Mouse (Mus musculus) frontal cortex, postnatal 36 days (tissue): ENCODE results near the gene Pdk2.
"Not testable (repeated sequence)": the region's sequence is repeated elsewhere in the genome, so short reads cannot be mapped to it uniquely, and the experiment has no call there.

Source experiments
- DNase-seq, 2 experiments: peaks; one replicate each; pipeline ENCODE4 v3.0.0; 2022; ENCODE audit warnings: low spot score in 2 of 2

Gene Pdk2

GRCm38 (mm10) chr11:95027850-95028470 is 13.2 kb downstream of the Pdk2 start:
- DNase-seq, result no peak

- no peak for DNase-seq
Observed at GRCm38 (mm10) chr11:95026849-95027248, 14.3 kb downstream of the Pdk2 start.

GRCm38 (mm10) chr11:95026090-95026542 is 15.0 kb downstream of the Pdk2 start:
- DNase-seq, result no peak

- no peak for DNase-seq
Observed at GRCm38 (mm10) chr11:95025227-95026012, 15.7 kb downstream of the Pdk2 start.

- peak in 1 of 2 experiments; percentile 56 for DNase-seq
Observed at GRCm38 (mm10) chr11:95024439-95025184, 16.5 kb downstream of the Pdk2 start.

- no peak for DNase-seq
Observed at GRCm38 (mm10) chr11:95023481-95023880, 17.7 kb downstream of the Pdk2 start.

- no peak for DNase-seq
Observed at GRCm38 (mm10) chr11:95022237-95022992, 18.7 kb downstream of the Pdk2 start.

GRCm38 (mm10) chr11:95015484-95015883 is 25.7 kb downstream of the Pdk2 start:
- DNase-seq, result no peak

- no peak for DNase-seq
Observed at GRCm38 (mm10) chr11:95012487-95012886, 28.7 kb downstream of the Pdk2 start.

GRCm38 (mm10) chr11:95012075-95012474 is 29.1 kb downstream of the Pdk2 start:
- no peak for DNase-seq

- DNase-seq, result no peak
Observed at GRCm38 (mm10) chr11:95011416-95011815, 29.7 kb downstream of the Pdk2 start.

GRCm38 (mm10) chr11:95010841-95011403 is 30.2 kb downstream of the Pdk2 start:
- not testable (repeated sequence) for DNase-seq

- DNase-seq, result no peak
Observed at GRCm38 (mm10) chr11:95010141-95010739, 30.9 kb downstream of the Pdk2 start.

GRCm38 (mm10) chr11:95009629-95010014 is 31.5 kb downstream of the Pdk2 start, which contains the start of gene Samd14:
Samd14 (plus strand) TSS chr11:95009879.
- DNase-seq, result peak; percentile 54 to 64

- DNase-seq, result no peak
Observed at GRCm38 (mm10) chr11:95008661-95009628, 32.2 kb downstream of the Pdk2 start.

GRCm38 (mm10) chr11:95007418-95007817 is 33.7 kb downstream of the Pdk2 start:
- no peak for DNase-seq

GRCm38 (mm10) chr11:95006525-95007219 is 34.5 kb downstream of the Pdk2 start:
- DNase-seq, result peak; percentile 63 to 70

GRCm38 (mm10) chr11:95006038-95006437 is 35.1 kb downstream of the Pdk2 start:
- DNase-seq, result no peak

- DNase-seq, result no peak
Observed at GRCm38 (mm10) chr11:95004937-95005198, 36.3 kb downstream of the Pdk2 start.
